Mouse (Mus musculus) WW6 (cell line): ENCODE results near the gene Cap1.

Experiments
- DNase-seq: peaks from one replicate; pipeline ENCODE4 v3.0.0-alpha.2; 2013; ENCODE audit warnings: low read depth, low spot score

The Cap1 gene

GRCm38 (mm10) chr4:122885768-122886578 is at the start of gene Cap1:
Gene Cap1 (minus strand): TSS chr4:122886056.
- peak; percentile 99 for DNase-seq

GRCm38 (mm10) chr4:122933857-122934256 is 48.0 kb upstream of the Cap1 start:
- no peak for DNase-seq

GRCm38 (mm10) chr4:122933051-122933591 is 47.3 kb upstream of the Cap1 start:
- no peak for DNase-seq

- no peak for DNase-seq
Observed at GRCm38 (mm10) chr4:122932239-122932978, 46.6 kb upstream of the Cap1 start.

GRCm38 (mm10) chr4:122930939-122931590 is 45.2 kb upstream of the Cap1 start:
- DNase-seq: no peak

- DNase-seq: no peak
Observed at GRCm38 (mm10) chr4:122923392-122924344, 37.8 kb upstream of the Cap1 start.

- no peak for DNase-seq
Observed at GRCm38 (mm10) chr4:122922841-122923240, 37.0 kb upstream of the Cap1 start.

GRCm38 (mm10) chr4:122915985-122916384 is 30.1 kb upstream of the Cap1 start:
- DNase-seq: no peak

GRCm38 (mm10) chr4:122914186-122914585 is 28.3 kb upstream of the Cap1 start:
- no peak for DNase-seq

- DNase-seq: no peak
Observed at GRCm38 (mm10) chr4:122912613-122913012, 26.8 kb upstream of the Cap1 start.

- no peak for DNase-seq
Observed at GRCm38 (mm10) chr4:122910577-122910976, 24.7 kb upstream of the Cap1 start.

- no peak for DNase-seq
Observed at GRCm38 (mm10) chr4:122909572-122910189, 23.8 kb upstream of the Cap1 start.

- DNase-seq: no peak
Observed at GRCm38 (mm10) chr4:122905359-122905758, 19.5 kb upstream of the Cap1 start.

- DNase-seq: no peak
Observed at GRCm38 (mm10) chr4:122903709-122904108, 17.9 kb upstream of the Cap1 start.

GRCm38 (mm10) chr4:122902156-122902555 is 16.3 kb upstream of the Cap1 start:
- DNase-seq: no peak

GRCm38 (mm10) chr4:122898313-122898712 is 12.5 kb upstream of the Cap1 start:
- no peak for DNase-seq

- no peak for DNase-seq
Observed at GRCm38 (mm10) chr4:122897750-122898149, 11.9 kb upstream of the Cap1 start.

- no peak for DNase-seq
Observed at GRCm38 (mm10) chr4:122892157-122892556, 6.3 kb upstream of the Cap1 start.

- DNase-seq: no peak
Observed at GRCm38 (mm10) chr4:122891597-122891996, 5.7 kb upstream of the Cap1 start.

- no peak for DNase-seq
Observed at GRCm38 (mm10) chr4:122890881-122891481, 5.1 kb upstream of the Cap1 start.
